Mouse (Mus musculus) CD4-positive, CD25-positive, alpha-beta regulatory T cell, adult 2 months (primary cell): Measurements from ENCODE around the gene Omd.

ENCODE experiments used
- DNase-seq: peaks from one replicate; pipeline ENCODE4 v3.0.0-alpha.2; 2012; ENCODE audit warnings: low read depth, low spot score

Gene Omd

GRCm38 (mm10) chr13:49608589-49609322, 26.5 kb downstream of the Omd start:
- DNase-seq = no peak

DNA sequence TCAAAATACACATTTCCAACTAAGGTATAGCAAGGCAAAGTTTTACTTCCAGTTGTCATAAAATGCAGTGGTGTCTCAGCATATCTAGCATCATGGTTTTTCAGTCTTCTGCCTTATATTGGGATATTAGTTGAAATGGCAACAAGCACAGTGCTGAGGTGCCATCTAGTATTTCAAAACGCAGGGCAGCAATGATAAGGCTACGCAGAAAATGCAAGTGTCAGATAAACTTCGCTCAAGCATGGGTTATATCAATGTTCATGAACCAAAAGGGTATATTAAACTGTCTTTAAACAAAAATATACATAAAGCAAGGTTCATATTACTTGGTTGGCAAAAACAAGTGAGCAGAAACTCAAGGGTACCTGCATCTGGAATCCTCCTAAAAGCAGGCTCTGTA, 34.8 kb downstream of the Omd start:
- no peak for DNase-seq

- no peak for DNase-seq
Observed at GRCm38 (mm10) chr13:49618365-49618764, 36.1 kb downstream of the Omd start.

GRCm38 (mm10) chr13:49623216-49623615, 41.0 kb downstream of the Omd start:
- DNase-seq = no peak

DNA sequence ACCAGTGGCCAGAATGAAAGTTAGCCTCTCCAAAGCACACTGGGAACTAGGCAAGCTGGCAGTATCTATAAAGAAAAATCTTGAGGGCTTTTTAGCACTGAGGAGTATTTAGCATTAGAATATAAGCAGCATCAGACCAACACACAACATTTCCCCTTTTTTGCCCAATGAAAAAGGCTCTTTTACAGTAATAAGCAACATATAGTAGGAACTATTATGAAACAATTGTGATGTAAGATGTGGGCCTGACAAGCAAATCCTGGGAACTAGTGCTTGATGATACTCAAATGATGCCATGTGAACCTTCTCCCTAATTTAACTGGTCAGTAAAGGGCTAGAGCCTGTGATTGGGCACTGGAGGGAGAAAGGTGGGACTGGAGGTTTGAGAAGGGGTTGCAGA, 45.9 kb downstream of the Omd start:
- DNase-seq = no peak

DNA sequence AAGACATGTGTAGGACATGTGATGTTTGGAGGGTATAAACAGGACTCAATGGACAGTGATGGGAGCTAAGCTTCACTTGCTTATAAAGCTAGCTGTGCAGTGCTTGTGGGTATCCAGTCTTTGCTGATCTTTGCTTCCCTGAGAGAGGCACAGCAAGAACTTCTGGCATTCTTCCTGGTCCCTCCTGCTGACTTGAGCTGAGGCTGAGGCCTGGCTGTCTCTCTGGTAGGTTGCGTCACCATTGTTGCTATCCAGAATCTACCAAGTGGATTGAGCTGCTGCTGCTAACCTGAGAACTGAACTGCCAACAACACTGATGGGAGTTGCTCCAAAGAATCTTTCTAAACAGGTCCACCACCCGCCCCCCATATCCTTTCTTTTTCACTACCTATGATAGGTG, 46.8 kb downstream of the Omd start:
- DNase-seq = no peak

DNA sequence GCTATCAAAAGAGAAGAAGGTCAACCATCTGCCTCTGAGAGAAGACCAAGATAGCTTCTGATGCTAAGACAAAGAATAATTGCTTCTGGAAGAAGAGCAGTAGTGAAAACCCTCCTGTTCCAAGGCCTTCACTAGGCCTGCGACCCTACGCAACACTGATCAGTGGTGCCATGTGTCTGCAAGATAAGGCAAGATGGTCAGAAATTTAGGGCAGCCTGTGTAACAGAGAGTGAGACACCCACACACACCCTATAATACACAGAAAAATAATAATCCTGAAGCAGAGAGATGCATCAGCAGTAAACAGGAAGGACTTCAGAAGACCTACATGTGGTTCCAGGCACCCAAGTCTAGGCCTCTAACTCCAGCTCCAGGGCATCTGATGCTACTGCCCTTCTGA, 57.7 kb downstream of the Omd start:
- no peak for DNase-seq
